8 mouse cellular contexts compared by ENCODE assay signal in the genomic region with DNA sequence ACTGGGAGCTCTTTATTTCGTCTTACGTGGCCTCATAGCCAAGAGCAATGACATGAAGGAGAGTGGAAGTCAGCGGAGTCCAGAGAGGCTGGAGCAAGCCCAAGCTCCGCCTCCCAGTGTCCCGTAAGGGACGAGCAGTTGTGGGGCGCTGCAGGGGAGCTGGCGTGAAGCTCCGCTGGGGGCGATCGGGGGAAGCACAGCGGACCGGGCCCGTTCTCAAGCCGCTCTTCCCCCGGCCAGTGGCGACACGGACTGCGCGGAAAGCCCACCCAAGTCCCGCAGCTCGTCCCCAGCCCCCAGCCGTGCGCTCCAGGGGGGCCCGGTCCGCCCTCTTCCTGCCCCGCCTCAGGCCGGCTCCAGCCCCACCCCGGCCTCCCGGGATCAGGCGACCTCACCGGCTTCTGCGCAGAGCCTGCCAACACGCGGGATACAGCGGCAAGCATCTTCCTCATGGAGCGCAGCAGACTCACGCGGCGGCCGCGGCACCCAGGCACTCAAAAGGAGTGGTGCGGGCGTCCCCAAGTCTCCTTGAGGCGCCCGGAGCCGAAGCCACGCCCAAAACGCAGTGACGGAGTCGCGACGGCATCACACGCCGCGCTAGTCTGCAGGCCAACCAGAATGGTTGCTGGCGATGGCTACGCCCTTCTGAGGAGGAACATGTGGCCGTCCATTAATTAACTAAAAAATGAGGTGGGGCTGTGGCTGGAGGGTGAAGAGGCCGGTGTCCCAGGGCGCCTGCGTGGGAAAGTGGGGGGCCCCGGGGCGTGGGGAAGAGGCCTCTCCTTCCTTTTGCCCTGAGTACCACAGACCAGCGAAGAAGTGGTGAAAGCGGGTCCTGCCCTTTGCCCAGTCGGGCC. TPM values are rescaled to one million over a fixed set of nuclear protein-coding genes. Genes with fewer than 3 reads are reported as not detected.
DNase-seq lines count a peak whose midpoint lies in the region; ATAC-seq and TF ChIP-seq lines count a peak whose summit lies in the region.

A gene (minus strand): TSS at position 553 of the 857 bp plus-strand sequence.

- no peaks in the 10 kb centered on the region for H3K9me3 ChIP-seq in heart, embryonic 10.5 days
- no peaks in the 10 kb centered on the region for H3K9me3 ChIP-seq in kidney, embryonic 16.5 days (ENCODE audit: low read length)

- H3K27ac ChIP-seq in bone marrow macrophage, adult 2 months (ENCODE audit: insufficient read depth, low read depth, low read length): peak within 1 kb of the TSS; percentile 88
- H3K27ac ChIP-seq in embryonic fibroblast, embryonic 13.5 days (ENCODE audit: insufficient read depth, low read length): peak within 1 kb of the TSS; percentile 94
- H3K27ac ChIP-seq in heart, embryonic 10.5 days: peak within 1 kb of the TSS; percentile 94
- peak within 1 kb of the TSS; percentile 96 for H3K27ac ChIP-seq in kidney, embryonic 16.5 days (ENCODE audit: low read length)
- H3K27ac ChIP-seq in liver, adult 2 months (replicated peaks; ENCODE audit: insufficient read depth, low read depth, low read length): peak within 1 kb of the TSS; percentile 99

- H3K79me2 ChIP-seq in liver, adult 2 months (ENCODE audit: control insufficient read depth, insufficient read depth, low read length): peaks cover 2% of the 10 kb centered on the region; the same call in 1 of the 2 replicates
- peaks cover 47% of the 10 kb centered on the region for H3K79me2 ChIP-seq in myocyte (ENCODE audit: control insufficient read depth, insufficient read depth)

- H3K4me3 ChIP-seq in bone marrow macrophage, adult 2 months (ENCODE audit: insufficient read depth, low read length): peak within 1 kb of the TSS; percentile 75
- peak within 1 kb of the TSS; percentile 87 for H3K4me3 ChIP-seq in embryonic fibroblast, embryonic 13.5 days (ENCODE audit: insufficient read depth, low read length)
- peak within 1 kb of the TSS; percentile 72 for H3K4me3 ChIP-seq in heart, embryonic 10.5 days
- H3K4me3 ChIP-seq in kidney, embryonic 16.5 days (ENCODE audit: low read length): peak within 1 kb of the TSS; percentile 67
- H3K4me3 ChIP-seq in liver, adult 2 months (ENCODE audit: insufficient read depth, low read depth, low read length): peak within 1 kb of the TSS; percentile 99
- peak within 1 kb of the TSS; percentile 57 for H3K4me3 ChIP-seq in myocyte

- DNase-seq in A20 (ENCODE audit: low read depth, low spot score): peak; percentile 89
- DNase-seq in heart, embryonic 10.5 days (ENCODE audit: low spot score): peak; percentile 93
- peak; percentile 80 for DNase-seq in liver, adult 2 months (ENCODE audit: extremely low read depth, low read depth, low spot score)
- peak; percentile 90 for DNase-seq in splenic B cell, adult 2 months (ENCODE audit: low read depth, low spot score)

- TF ChIP-seq CTCF in bone marrow macrophage, adult 2 months (IDR thresholded peaks at IDR 0.05; ENCODE audit: low read depth, low read length): no peak
- no peak for TF ChIP-seq CTCF in embryonic fibroblast, embryonic 13.5 days (IDR thresholded peaks at IDR 0.05; ENCODE audit: borderline replicate concordance, insufficient read depth, low read length)
- TF ChIP-seq CTCF in liver, adult 2 months (IDR thresholded peaks at IDR 0.05; ENCODE audit: low read depth, low read length): no peak

- H3K36me3 ChIP-seq in heart, embryonic 10.5 days: no peaks in the 10 kb centered on the region
- no peaks in the 10 kb centered on the region for H3K36me3 ChIP-seq in kidney, embryonic 16.5 days (ENCODE audit: insufficient read depth, low read length)
- H3K36me3 ChIP-seq in liver, adult 2 months (ENCODE audit: control insufficient read depth, insufficient read depth, low read length): no peaks in the 10 kb centered on the region
- peaks cover 4% of the 10 kb centered on the region for H3K36me3 ChIP-seq in myocyte (ENCODE audit: control insufficient read depth, insufficient read depth)
- no peaks in the 10 kb centered on the region for H3K36me3 ChIP-seq in splenic B cell, adult 2 months (ENCODE audit: control insufficient read depth, insufficient read depth, low read length, poor library complexity, severe bottlenecking)

- WGBS in heart, embryonic 10.5 days: 15% methylated on average over 64 of the region's 67 CpGs
- WGBS in kidney, embryonic 16.5 days: 24% methylated on average over 56 of the region's 67 CpGs
- WGBS in liver, adult 2 months: under 1% methylated on average over 45 of the region's 67 CpGs

- H3K9ac ChIP-seq in kidney, embryonic 16.5 days (replicated peaks; ENCODE audit: low read length): peak within 1 kb of the TSS; percentile 75
- peak within 1 kb of the TSS; percentile 97 for H3K9ac ChIP-seq in liver, adult 2 months (ENCODE audit: low read depth, low read length)

- no peak for TF ChIP-seq POLR2A in bone marrow macrophage, adult 2 months (IDR thresholded peaks at IDR 0.05; ENCODE audit: borderline replicate concordance, low read depth, low read length)
- TF ChIP-seq POLR2A in embryonic fibroblast, embryonic 13.5 days (IDR thresholded peaks at IDR 0.05; ENCODE audit: low read depth, low read length): peak; percentile 83
- peak; percentile 31; the same call in 1 of the 2 replicates for TF ChIP-seq POLR2A in liver, adult 2 months (IDR thresholded peaks at IDR 0.05; ENCODE audit: extremely low read depth, insufficient read depth, low read length)
- peak; percentile 82 for TF ChIP-seq POLR2A in myocyte (IDR thresholded peaks at IDR 0.05; ENCODE audit: insufficient read length, low read depth)

- H3K4me1 ChIP-seq in bone marrow macrophage, adult 2 months (ENCODE audit: control insufficient read depth, insufficient read depth, low read length): peaks cover 3% of the 10 kb centered on the region
- H3K4me1 ChIP-seq in embryonic fibroblast, embryonic 13.5 days (ENCODE audit: control insufficient read depth, insufficient read depth, low read length): peaks cover 4% of the 10 kb centered on the region
- no peaks in the 10 kb centered on the region for H3K4me1 ChIP-seq in heart, embryonic 10.5 days
- H3K4me1 ChIP-seq in kidney, embryonic 16.5 days (ENCODE audit: insufficient read depth, low read length): 0 out of 2 replicates have a peak, but pooled peaks cover 8% of the 10 kb centered on the region
- peaks cover 11% of the 10 kb centered on the region; the same call in 1 of the 2 replicates for H3K4me1 ChIP-seq in liver, adult 2 months (ENCODE audit: control insufficient read depth, insufficient read depth, low read length)

- peak; percentile 98 for ATAC-seq in kidney, embryonic 16.5 days (ENCODE audit: low FRiP score, low TSS enrichment)

- H3ac ChIP-seq in myocyte (ENCODE audit: control insufficient read depth, insufficient read length): peak within 1 kb of the TSS; percentile 62

- peak within 1 kb of the TSS; percentile 62 for H3K4me2 ChIP-seq in kidney, embryonic 16.5 days (replicated peaks; ENCODE audit: low read depth, low read length)
- peak within 1 kb of the TSS; percentile 74 for H3K4me2 ChIP-seq in myocyte (ENCODE audit: low read depth)

- peaks cover 14% of the 10 kb centered on the region; the same call in 1 of the 2 replicates for H3K27me3 ChIP-seq in heart, embryonic 10.5 days (ENCODE audit: insufficient read depth, poor library complexity, severe bottlenecking)
- peaks cover 10% of the 10 kb centered on the region; the same call in 1 of the 2 replicates for H3K27me3 ChIP-seq in kidney, embryonic 16.5 days (ENCODE audit: insufficient read depth, low read length)
- no peaks in the 10 kb centered on the region for H3K27me3 ChIP-seq in liver, adult 2 months (ENCODE audit: control insufficient read depth, insufficient read depth, low read length)
- H3K27me3 ChIP-seq in myocyte (ENCODE audit: control insufficient read depth, insufficient read depth, insufficient read length): no peaks in the 10 kb centered on the region
- H3K27me3 ChIP-seq in splenic B cell, adult 2 months (ENCODE audit: control insufficient read depth, insufficient read depth, low read length, poor library complexity, severe bottlenecking): no peaks in the 10 kb centered on the region

TF ChIP-seq in myocyte, 11 proteins besides CTCF, POLR2A, EP300 and RAD21:
- TF ChIP-seq MAX (IDR thresholded peaks at IDR 0.05; ENCODE audit: low read depth) (no peak), REST (IDR thresholded peaks at IDR 0.05; ENCODE audit: insufficient read depth, insufficient read length) (no peak), TCF3 (IDR thresholded peaks at IDR 0.05; ENCODE audit: insufficient read length, low read depth) (no peak), MYOD1 (IDR thresholded peaks at IDR 0.05; ENCODE audit: control insufficient read depth in 1 of 3, insufficient read length in 2 of 3, low read depth in 2 of 3) (peak in 1 of 3 experiments; percentile 1), POLR2AphosphoS2 (IDR thresholded peaks at IDR 0.05; ENCODE audit: insufficient read length, low read depth) (peak; percentile 63)

RNA-seq across cellular contexts. Expression of the gene that starts here (rescaled TPM):
- 48.2 and 52.0 TPM in 2 replicates for polyA plus RNA-seq in bone marrow macrophage, adult 2 months (2012; ENCODE audit: insufficient read depth, insufficient read length, missing spikeins)
- polyA plus RNA-seq in embryonic fibroblast, embryonic 13.5 days (2011; ENCODE audit: insufficient read length, low read depth, missing spikeins): 165 and 194 TPM in 2 replicates
- 147 and 220 TPM in 2 replicates for polyA plus RNA-seq in heart, embryonic 10.5 days (2016; fragmentation: Nextera tagmentation; extraction: Ambion mirVana)
- polyA plus RNA-seq in kidney, embryonic 16.5 days (2015; fragmentation: Nextera tagmentation; extraction: Ambion mirVana): 150 and 165 TPM in 2 replicates
- 95.5 and 139 TPM in 2 replicates for total RNA-seq in liver, adult 2 months (2014; rRNA removed)
- polyA plus RNA-seq in liver, adult 2 months (2012; rRNA removed): 38.4 and 41.7 TPM in 2 replicates
- 95.4 TPM for polyA plus RNA-seq in myocyte (2012; fragmentation: generic; extraction: Trizol)

Comparison
In these comparisons a context has a peak if more than half of its experiments do, and no peak if none do; other contexts are left out.
1. Peak in every context shown above with its lines: DNase-seq, ATAC-seq, H3K4me3 ChIP-seq and H3K27ac ChIP-seq.